Mouse (Mus musculus) hindbrain, embryonic 16.5 days (tissue): ENCODE data around the gene Gpr19. TPM values are rescaled to one million over a fixed set of nuclear protein-coding genes. Genes with fewer than 3 reads are reported as not detected.
A peak's percentile ranks its signal among the peaks of the same experiment; 100 is the strongest.

Experiments used
- ATAC-seq: fragments of 200-750 bp; cut with Nextera tagmentation; 2 replicates; pipeline ENCODE4 v1.8.0; 2017; ENCODE audit warnings: moderate TSS enrichment, moderate library complexity
- H3K27ac ChIP-seq: fragments of 300-500 bp; sonication (generic); 2 replicates; pipeline ENCODE4 v1.5.1; 2014; ENCODE audit warnings: low read depth, mild to moderate bottlenecking, control low read depth, low read length, moderate library complexity
- H3K27me3 ChIP-seq: fragments of 300-500 bp; sonication (generic); replicated peaks from 2 replicates; pipeline ENCODE4 v1.6.1; 2014; ENCODE audit warnings: low read length; ENCODE audit not compliant: control insufficient read depth, insufficient read depth
- H3K36me3 ChIP-seq: fragments of 300-500 bp; sonication (generic); 2 replicates; pipeline ENCODE4 v1.6.1; 2014; ENCODE audit warnings: mild to moderate bottlenecking, low read length, moderate library complexity, mixed read lengths; ENCODE audit not compliant: control insufficient read depth, insufficient read depth
- H3K4me1 ChIP-seq: fragments of 300-500 bp; sonication (generic); 2 replicates; pipeline ENCODE4 v1.6.1; 2014; ENCODE audit warnings: low read depth, low read length; ENCODE audit not compliant: control insufficient read depth, insufficient read depth
- H3K4me2 ChIP-seq: fragments of 300-500 bp; sonication (generic); 2 replicates; pipeline ENCODE4 v1.6.1; 2014; ENCODE audit warnings: mild to moderate bottlenecking, low read length, control low read depth, moderate library complexity
- H3K4me3 ChIP-seq: fragments of 300-500 bp; sonication (generic); 2 replicates; pipeline ENCODE4 v1.5.1; 2014; ENCODE audit warnings: mild to moderate bottlenecking, low read length, control low read depth, moderate library complexity
- H3K9ac ChIP-seq: fragments of 300-500 bp; sonication (generic); 2 replicates; pipeline ENCODE4 v1.6.1; 2014; ENCODE audit warnings: low read depth, mild to moderate bottlenecking, control low read depth, low read length, moderate library complexity
- H3K9me3 ChIP-seq: fragments of 300-500 bp; sonication (generic); 2 replicates; pipeline ENCODE4 v1.6.1; 2014; ENCODE audit warnings: mild to moderate bottlenecking, low read length, moderate library complexity; ENCODE audit not compliant: control insufficient read depth
- WGBS: fragments of 180-500 bp; shearing (Covaris S2); extraction: QIAGEN DNeasy Blood & Tissue Kit; methylation state at CpG from one replicate; pipeline ENCODE4 v1.1.7; 2014; 5-methylcytosine and 5-hydroxymethylcytosine counted together
- polyA plus RNA-seq: library from polyadenylated mRNA; unstranded; fragments of >200 nt; fragmentation: Nextera tagmentation; extraction: Ambion mirVana; gene quantifications from 2 replicates; pipeline ENCODE4 v1.2.1, GENCODE M21; 2015

Gpr19 gene
- polyA plus RNA-seq, 1 experiment from 2014 or later, result 41.3 TPM

DNA sequence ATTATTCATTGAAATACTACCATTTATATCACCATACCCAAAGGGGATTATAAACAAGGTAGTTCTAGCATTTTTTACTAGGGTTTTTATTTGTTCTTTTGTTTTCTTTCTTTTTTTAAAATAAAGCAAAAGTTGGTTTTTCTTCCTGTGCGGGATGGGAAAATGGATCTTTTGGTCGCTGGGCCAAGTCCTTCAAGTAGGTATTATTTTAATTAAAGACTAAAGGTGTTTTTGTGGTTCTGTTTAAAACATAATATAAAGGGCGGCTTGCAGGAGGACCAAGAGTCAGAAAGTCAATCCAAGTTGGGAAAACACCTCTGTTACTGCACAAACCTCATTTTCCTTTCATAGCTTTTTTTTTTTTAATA lies 27.9 kb upstream of the Gpr19 start:
- H3K9ac ChIP-seq, result peak overlapping the region; percentile 77; the same call in 1 of the 2 replicates
- H3K4me3 ChIP-seq, result peak overlapping the region; percentile 72
- 28% methylated on average over 3 of the region's 3 CpGs for WGBS
- ATAC-seq, result no peak
- H3K4me2 ChIP-seq, result peak overlapping the region; percentile 95
- H3K27ac ChIP-seq, result no peak overlapping the region
- no peaks in the 10 kb centered on the region for H3K9me3 ChIP-seq
- no peaks in the 10 kb centered on the region for H3K36me3 ChIP-seq
- no peaks in the 10 kb centered on the region for H3K27me3 ChIP-seq
- peaks cover 25% of the 10 kb centered on the region for H3K4me1 ChIP-seq

DNA sequence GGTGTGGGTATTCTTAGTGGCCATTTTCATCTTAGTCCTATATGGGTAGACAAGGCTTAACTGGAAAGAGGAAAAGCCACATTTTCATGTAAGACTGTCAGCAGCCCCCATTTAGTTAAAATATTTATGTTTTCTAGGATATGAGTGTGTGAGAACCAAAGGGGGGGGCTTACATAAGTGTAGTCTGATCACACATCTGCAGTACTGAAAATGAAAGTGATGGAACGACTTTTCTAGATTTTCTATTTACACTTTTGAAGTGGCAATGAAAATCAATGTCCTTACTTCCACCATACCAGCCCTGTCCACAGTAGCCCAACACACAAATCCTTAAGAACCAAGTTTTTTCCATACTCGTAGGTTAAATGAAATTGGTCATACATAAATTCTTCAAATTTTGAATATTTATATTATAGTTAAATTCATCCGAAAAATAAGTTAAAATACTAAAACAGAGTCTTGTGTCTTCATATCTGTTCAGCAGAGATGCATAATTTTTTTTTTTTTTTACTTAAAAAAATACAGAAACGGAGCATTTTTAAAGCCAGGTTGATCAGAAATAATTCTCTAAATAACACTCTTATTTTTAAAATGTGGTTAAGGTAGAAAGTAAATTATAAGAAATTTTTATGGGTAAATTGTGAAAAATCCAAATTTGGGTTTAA lies 27.4 kb upstream of the Gpr19 start:
- Histone ChIP-seq H3K4me1 (peaks cover 25% of the 10 kb centered on the region), H3K4me2 (no peak overlapping the region), H3K4me3 (no peak overlapping the region), H3K9ac (no peak overlapping the region), H3K27me3 (no peaks in the 10 kb centered on the region), H3K36me3 (no peaks in the 10 kb centered on the region), H3K27ac (no peak overlapping the region), H3K9me3 (no peaks in the 10 kb centered on the region)
- no peak for ATAC-seq
- 69% methylated on average over 4 of the region's 4 CpGs for WGBS

DNA sequence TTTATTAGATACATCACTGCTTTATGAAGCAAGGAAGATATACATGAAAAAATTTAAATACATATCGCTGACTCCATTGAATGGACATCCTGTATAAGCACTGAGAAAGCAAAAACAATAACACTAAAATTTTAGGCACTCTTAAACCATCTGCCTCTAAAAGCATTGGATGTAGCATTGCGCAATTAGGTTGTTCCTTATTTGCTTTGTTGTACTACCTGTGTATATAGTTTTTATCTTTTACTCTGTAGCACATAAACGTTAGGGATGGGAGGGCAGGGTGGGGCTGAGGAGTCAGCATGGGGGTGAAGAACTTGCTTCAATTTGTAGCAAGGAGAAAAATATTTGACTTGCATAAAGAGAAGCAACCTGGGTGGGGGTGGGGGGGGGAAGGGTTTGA lies 25.9 kb upstream of the Gpr19 start:
- H3K9ac ChIP-seq, result no peak overlapping the region
- no peaks in the 10 kb centered on the region for H3K36me3 ChIP-seq
- H3K27ac ChIP-seq, result no peak overlapping the region
- no peak overlapping the region for H3K4me3 ChIP-seq
- 65% methylated on average over 3 of the region's 3 CpGs for WGBS
- no peaks in the 10 kb centered on the region for H3K27me3 ChIP-seq
- H3K4me2 ChIP-seq, result peak overlapping the region; percentile 32
- ATAC-seq, result no peak
- no peaks in the 10 kb centered on the region for H3K9me3 ChIP-seq
- H3K4me1 ChIP-seq, result peaks cover 25% of the 10 kb centered on the region

DNA sequence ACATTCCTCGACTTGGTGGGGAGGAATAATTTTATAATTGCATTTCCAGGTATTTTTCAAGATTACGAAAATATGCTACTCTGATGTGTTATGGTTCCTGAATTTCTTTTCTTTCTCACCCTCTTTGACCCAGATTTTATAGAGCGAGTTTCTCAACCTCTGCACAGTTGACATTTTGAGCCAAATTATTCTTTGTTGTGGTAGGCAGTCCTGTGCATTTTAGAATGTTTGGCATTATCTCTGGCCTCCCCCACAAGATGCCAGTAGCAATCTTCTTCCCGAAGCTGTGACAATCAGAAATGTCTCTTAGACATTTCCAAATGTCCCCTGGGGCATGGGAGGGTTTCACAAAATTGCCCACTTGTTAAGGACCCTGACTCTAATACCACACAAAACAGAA lies 25.3 kb upstream of the Gpr19 start:
- Histone ChIP-seq H3K4me2 (peak overlapping the region; percentile 34), H3K36me3 (no peaks in the 10 kb centered on the region), H3K9me3 (no peaks in the 10 kb centered on the region), H3K4me3 (no peak overlapping the region; the same call in 1 of the 2 replicates), H3K27me3 (no peaks in the 10 kb centered on the region), H3K4me1 (peaks cover 25% of the 10 kb centered on the region), H3K27ac (no peak overlapping the region), H3K9ac (no peak overlapping the region)
- WGBS, result 68% methylated on average over 4 of the region's 4 CpGs
- ATAC-seq, result no peak

DNA sequence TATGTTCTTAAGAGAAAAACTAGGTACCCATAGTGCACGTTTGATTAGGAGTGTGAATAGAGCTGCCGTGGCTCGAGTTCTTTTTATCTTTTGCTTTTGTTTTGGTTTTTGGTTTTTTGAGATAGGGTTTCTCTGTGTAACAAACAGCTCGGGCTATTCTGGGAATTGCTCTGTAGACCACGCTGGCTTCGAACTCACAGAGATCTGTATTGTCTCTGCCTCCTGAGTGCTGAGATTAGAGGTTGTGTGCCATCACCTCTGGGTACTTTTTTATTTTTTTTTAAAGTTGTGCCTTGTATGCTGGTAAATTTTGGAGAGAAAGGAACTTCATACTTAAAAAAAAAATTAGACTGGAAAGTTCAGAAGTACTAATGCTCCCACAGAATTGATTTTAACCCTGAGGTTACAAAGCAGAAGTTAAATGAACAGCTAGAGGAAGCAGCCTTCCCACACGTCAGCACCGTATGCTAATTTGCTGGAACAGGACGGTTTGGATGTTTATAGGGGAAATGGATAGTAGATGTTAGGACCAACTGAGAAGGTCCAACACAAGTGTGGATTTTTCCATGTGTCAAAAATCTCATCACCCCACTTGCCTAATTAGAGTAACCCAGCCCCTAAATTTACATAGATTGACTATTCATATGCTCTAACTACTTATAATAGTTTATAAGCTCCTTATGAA lies 24.3 kb upstream of the Gpr19 start:
- Histone ChIP-seq H3K4me2 (peak overlapping the region; percentile 91), H3K36me3 (no peaks in the 10 kb centered on the region), H3K27ac (no peak overlapping the region), H3K27me3 (0 out of 2 replicates have a peak, but pooled peaks cover 3% of the 10 kb centered on the region), H3K9me3 (no peaks in the 10 kb centered on the region), H3K4me1 (peaks cover 25% of the 10 kb centered on the region), H3K9ac (peak overlapping the region; percentile 82; the same call in 1 of the 2 replicates), H3K4me3 (peak overlapping the region; percentile 70)
- WGBS, result 37% methylated on average over 9 of the region's 9 CpGs
- ATAC-seq, result no peak

DNA sequence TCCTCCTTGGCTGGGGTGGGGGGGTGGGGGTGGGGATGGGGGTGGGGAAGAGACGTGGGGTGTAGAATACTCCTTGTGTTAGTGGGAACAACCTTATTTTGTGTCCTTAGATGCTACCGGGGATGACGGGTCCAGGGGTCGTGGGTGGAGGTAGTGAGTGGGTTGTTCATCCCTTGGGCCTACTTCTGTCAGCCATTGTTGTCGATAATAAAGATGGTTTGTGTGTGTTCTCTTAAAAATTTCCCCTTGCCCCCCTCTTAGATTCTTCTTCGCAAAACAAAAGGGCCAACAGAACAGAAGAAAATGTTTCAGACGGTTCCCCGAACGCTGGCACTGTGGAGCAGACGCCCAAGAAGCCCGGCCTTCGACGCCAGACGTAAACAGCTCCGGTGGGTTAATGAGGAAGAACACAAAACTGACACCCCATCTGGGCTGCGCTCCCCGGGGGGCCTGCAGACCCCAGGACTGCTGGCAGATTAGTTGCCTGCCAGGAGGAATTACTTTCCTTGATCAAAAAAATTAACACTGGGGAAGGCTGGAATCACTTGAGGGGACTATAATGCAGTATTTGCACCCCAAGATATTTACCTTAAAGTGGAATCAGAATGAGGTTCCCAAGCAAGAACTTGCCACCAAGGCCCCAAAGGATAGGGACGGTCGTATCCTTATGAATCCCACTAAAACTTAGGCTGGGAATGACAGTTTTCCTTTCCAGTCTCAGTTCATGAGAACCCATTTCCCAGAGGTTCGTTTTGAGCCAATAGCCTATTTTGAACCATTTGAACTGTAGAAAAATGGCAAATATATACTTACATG lies 23.5 kb upstream of the Gpr19 start:
- H3K27ac ChIP-seq, result no peak overlapping the region
- H3K4me1 ChIP-seq, result peaks cover 22% of the 10 kb centered on the region
- H3K9ac ChIP-seq, result peak overlapping the region; percentile 82
- peak overlapping the region; percentile 70 for H3K4me3 ChIP-seq
- WGBS, result 5% methylated on average over 20 of the region's 20 CpGs
- no peak for ATAC-seq
- no peaks in the 10 kb centered on the region for H3K9me3 ChIP-seq
- no peaks in the 10 kb centered on the region for H3K36me3 ChIP-seq
- peak overlapping the region; percentile 91 for H3K4me2 ChIP-seq
- H3K27me3 ChIP-seq, result 0 out of 2 replicates have a peak, but pooled peaks cover 3% of the 10 kb centered on the region

DNA sequence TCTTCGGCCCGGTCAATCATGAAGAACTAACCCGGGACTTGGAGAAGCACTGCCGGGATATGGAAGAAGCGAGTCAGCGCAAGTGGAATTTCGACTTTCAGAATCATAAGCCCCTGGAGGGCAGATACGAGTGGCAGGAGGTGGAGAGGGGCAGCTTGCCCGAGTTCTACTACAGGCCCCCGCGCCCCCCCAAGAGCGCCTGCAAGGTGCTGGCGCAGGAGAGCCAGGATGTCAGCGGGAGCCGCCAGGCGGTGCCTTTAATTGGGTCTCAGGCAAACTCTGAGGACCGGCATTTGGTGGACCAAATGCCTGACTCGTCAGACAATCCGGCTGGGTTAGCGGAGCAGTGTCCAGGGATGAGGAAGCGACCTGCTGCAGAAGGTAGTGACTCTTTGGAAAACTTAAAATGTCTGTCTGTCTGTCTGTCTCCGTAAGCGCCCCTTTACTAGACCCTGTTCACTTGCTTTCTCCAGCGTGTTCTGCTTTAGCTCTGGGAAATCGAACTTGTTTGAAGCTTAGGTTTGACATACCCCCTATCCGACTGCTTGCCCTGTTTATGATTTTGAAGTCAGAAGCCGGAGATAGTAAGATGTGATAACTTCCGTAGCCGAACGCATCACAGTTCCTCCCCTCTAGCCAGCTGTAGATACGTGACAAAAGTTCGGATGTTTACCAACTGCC lies 22.8 kb upstream of the Gpr19 start:
- WGBS, result 0% methylated on average over 30 of the region's 32 CpGs
- peak overlapping the region; percentile 96 for H3K27ac ChIP-seq
- 0 out of 2 replicates have a peak, but pooled peaks cover 3% of the 10 kb centered on the region for H3K27me3 ChIP-seq
- no peaks in the 10 kb centered on the region for H3K36me3 ChIP-seq
- H3K4me3 ChIP-seq, result peak overlapping the region; percentile 70
- H3K4me1 ChIP-seq, result peaks cover 21% of the 10 kb centered on the region
- peak overlapping the region; percentile 82 for H3K9ac ChIP-seq
- no peak for ATAC-seq
- H3K9me3 ChIP-seq, result no peaks in the 10 kb centered on the region
- peak overlapping the region; percentile 91 for H3K4me2 ChIP-seq

DNA sequence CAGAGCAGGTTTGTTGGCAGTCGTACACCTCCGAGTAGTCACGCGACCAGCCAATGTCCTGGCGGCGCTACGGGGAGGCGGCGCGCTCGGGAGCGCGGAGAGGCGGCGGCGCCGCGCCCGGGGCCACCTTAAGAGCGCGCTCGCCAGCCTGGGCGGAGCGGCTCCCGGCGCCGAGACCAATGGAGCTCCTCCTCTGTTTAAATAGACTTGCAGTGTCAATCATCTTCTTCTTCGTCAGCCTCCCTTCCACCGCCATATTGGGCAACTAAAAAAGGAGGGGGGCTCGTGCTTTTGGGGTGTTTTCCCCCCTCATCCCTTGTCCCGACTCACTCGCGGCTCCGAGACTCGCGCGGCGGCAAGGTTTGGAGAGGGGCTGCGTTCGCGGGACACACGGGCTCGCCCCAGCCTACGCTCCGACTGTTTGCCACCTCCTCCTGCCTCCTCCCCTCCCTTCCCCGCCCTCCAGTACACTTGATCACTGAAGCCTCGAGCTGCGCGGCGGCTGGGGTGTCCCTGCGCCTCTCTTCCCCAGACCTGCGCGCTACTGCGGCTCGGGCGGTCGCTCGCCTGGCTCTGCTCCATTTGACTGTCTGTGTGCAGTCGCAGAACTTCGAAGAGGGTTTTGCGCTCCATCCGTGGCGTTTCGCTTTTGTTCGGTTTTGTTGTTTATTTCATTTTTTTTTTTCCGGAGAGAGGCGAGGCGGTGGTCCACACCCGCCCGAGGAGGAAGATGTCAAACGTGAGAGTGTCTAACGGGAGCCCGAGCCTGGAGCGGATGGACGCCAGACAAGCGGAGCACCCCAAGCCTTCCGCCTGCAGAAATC lies 22.0 kb upstream of the Gpr19 start, which contains the start of gene Cdkn1b:
Gene Cdkn1b (plus strand): TSS at position 212 of the 824 bp plus-strand sequence.
- no peaks in the 10 kb centered on the region for H3K9me3 ChIP-seq
- peak within 1 kb of the TSS; percentile 70 for H3K4me3 ChIP-seq
- WGBS, result under 1% methylated on average over 77 of the region's 77 CpGs
- no peaks in the 10 kb centered on the region for H3K36me3 ChIP-seq
- H3K4me1 ChIP-seq, result peaks cover 21% of the 10 kb centered on the region
- peak within 1 kb of the TSS; percentile 91 for H3K4me2 ChIP-seq
- peak; percentile 97 for ATAC-seq
- 0 out of 2 replicates have a peak, but pooled peaks cover 3% of the 10 kb centered on the region for H3K27me3 ChIP-seq
- peak within 1 kb of the TSS; percentile 82 for H3K9ac ChIP-seq
- peak within 1 kb of the TSS; percentile 96 for H3K27ac ChIP-seq
